Mouse (Mus musculus): ENCODE measurements at regions not wholly inside any gene's neighbourhood (a gene's known extent, or its start where the extent isn't known, plus 50 kb on each side); places are given as distances from the start of the nearest gene placed in this dataset.

DNA sequence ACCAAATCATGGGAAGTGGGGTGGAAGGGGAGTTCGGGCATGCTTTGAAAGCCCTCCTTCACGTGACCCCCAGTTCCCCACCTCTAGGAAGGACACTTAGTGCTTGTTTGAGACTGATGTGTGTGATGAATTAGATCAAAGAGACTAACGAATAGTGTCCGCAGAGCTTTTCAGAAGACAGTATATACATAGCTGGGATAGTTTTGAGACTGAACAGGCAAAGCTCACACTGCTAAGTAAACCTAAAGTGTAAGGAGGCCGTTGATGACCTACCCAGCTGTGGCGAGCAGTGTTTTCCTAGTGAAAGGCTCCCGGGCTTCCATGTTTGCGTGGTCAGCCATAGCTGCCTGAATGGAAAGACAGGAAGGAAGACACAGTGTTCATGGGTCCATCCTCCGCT, 288.3 kb upstream of the Zfp507 start:
- TF ChIP-seq CTCF (IDR thresholded peaks at IDR 0.05; ENCODE audit: low read depth) (no peak), EP300 (optimal IDR thresholded peaks at IDR 0.05) (no peak)
